In genomic region chr9:116184903-116185302, GRCm38 (mm10) we compare ENCODE assay signal across 16 mouse cellular contexts.
"Had no signal": no experiment of that assay in that cellular context is flagged by ENCODE, and none has a peak within 500 bp of the region (broad histone marks: within the 10 kb centered on the region; RNA-seq: fewer than 3 reads in every experiment).

No protein-coding gene starts in this region.

- ATAC-seq: intestine, postnatal 0 days; midbrain, embryonic 15.5 days had no signal

- H3K36me3 ChIP-seq: limb, embryonic 10.5 days; liver, embryonic 15.5 days; midbrain, embryonic 15.5 days had no signal

- H3K4me1 ChIP-seq: limb, embryonic 10.5 days; midbrain, embryonic 15.5 days had no signal

- H3K27me3 ChIP-seq: liver, embryonic 15.5 days; midbrain, embryonic 15.5 days had no signal

- H3K4me2 ChIP-seq: liver, embryonic 11.5 days; liver, embryonic 15.5 days; lung, embryonic 14.5 days; midbrain, embryonic 11.5 days; midbrain, embryonic 15.5 days had no signal

- H3K9ac ChIP-seq: liver, embryonic 15.5 days; lung, embryonic 14.5 days; midbrain, embryonic 15.5 days had no signal

- H3K27ac ChIP-seq: limb, embryonic 10.5 days; liver, embryonic 15.5 days; macrophage; midbrain, embryonic 15.5 days; stomach, postnatal 0 days had no signal

- DNase-seq: kidney, adult 8-10 months; kidney, postnatal 36 days; lung, embryonic 14.5 days; lung, postnatal 10 days; right cerebral cortex, adult 18-20 months; right cerebral cortex, postnatal 25 days; thymus, postnatal 25 days had no signal

- H3K4me3 ChIP-seq: limb, embryonic 10.5 days; liver, embryonic 15.5 days; megakaryocyte, embryonic 14.5 days; midbrain, embryonic 15.5 days had no signal

- H3K9me3 ChIP-seq: limb, embryonic 10.5 days; liver, embryonic 15.5 days; midbrain, embryonic 15.5 days had no signal
